Mouse (Mus musculus) left cerebral cortex, postnatal 25 days (tissue): Measurements from ENCODE around the gene Col8a2. TPM values are rescaled to one million over a fixed set of nuclear protein-coding genes. Genes with fewer than 3 reads are reported as not detected.

Experiments
- DNase-seq, 2 experiments: peaks; one replicate each; pipeline ENCODE4 v3.0.0; 2022; ENCODE audit warnings: low spot score in 2 of 2, mixed read lengths in 1 of 2
- intact Hi-C: fragments of 180-260 bp; cut with DNase I; formaldehyde crosslinking; loops from one replicate; pipeline ENCODE4 v1.15.1; 2025
- total RNA-seq, 2 experiments: library from RNA; stranded (reverse); gene quantifications; 2 replicates each; pipeline ENCODE4 v1.2.3; 2021

Col8a2 gene
- total RNA-seq, 2 experiments from 2014 or later: 1.1 to 1.7 TPM

GRCm38 (mm10) chr4:126259063-126259462 is 27.5 kb upstream of the Col8a2 start:
- no peak for DNase-seq
- intact Hi-C loops: loop anchor here (5.0 kb wide), 1 partner anchor 157 kb away; the partner anchor contains the start of gene Stk40

- intact Hi-C loops: loop anchor here (5.0 kb wide), 1 partner anchor 157 kb away; the partner anchor contains the start of gene Stk40
- no peak for DNase-seq
These were observed 27.0 kb upstream of the Col8a2 start for GRCm38 (mm10) chr4:126259523-126260160.

GRCm38 (mm10) chr4:126260520-126261201 is 25.9 kb upstream of the Col8a2 start:
- intact Hi-C loops: no loop called here
- DNase-seq: peak in 1 of 2 experiments; percentile 76

DNA sequence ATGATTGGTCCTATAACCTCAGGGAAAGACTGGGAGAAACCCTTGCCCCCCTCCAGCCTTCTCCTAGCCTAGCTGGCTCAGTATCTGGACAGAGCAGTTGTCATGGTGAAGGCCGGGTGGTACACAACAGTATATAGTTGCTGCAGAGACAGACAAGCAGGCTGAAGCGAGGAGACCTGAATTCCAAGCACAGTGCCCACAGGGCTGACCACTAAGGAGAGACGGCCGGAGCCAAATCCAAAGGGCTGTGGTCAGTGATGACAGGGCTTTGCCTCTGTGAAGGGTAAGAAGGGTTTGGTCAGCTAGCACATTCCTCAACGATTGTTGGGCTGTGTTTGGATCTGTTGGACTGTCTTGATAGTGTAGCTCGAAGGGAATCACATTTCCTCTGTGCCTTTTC is 25.3 kb upstream of the Col8a2 start:
- DNase-seq: no peak
- intact Hi-C loops: no loop called here

- intact Hi-C loops: loop anchor here (1.0 to 2.0 kb wide), 2 partner anchors 34 to 81 kb away; no protein-coding TSS in a partner anchor
These were observed 24.9 kb upstream of the Col8a2 start for GRCm38 (mm10) chr4:126261675-126262074.

DNA sequence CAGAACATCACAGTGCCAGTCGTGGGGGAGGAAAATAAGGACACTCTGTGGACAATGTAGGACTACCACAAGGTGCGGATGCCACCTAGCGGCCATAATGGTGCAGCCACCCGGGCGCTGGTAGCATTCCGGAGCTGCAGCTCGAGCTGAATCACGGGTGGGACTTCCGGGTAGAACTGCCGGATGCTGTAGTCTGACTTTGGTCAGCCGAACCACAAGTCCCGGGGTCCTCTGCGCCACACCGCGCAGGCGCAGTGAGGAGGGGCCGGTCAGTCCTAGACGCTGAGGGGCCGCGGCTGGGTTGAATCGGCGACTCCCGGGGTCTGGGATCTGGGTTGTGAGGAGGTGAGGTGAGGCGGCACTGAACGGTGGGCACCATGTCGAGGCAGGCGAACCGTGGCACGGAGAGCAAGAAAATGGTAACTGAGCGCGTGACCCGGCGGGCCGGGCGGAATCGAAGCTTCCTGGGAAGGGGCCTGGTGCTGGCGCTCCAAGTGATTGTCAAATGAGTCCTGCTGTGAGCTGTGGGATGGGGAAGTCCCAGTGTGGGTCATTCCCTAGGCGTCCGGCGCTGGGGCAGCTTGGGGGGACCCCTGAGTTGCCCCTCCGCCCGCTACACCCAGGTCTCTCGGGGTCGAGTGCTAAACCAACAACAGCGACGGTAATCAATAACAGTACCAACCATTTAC is 24.3 kb upstream of the Col8a2 start, which contains the start of gene Trappc3:
Gene Trappc3, plus strand, starts transcription at position 207 of the 689 bp plus-strand sequence.
- DNase-seq: peak; percentile 100
- intact Hi-C loops: loop anchor here (1.0 to 2.0 kb wide), 2 partner anchors 35 to 81 kb away; no protein-coding TSS in a partner anchor

More at GRCm38 (mm10) chr4:126261675-126262074, 24.9 kb upstream of the Col8a2 start:
- DNase-seq: no peak

DNA sequence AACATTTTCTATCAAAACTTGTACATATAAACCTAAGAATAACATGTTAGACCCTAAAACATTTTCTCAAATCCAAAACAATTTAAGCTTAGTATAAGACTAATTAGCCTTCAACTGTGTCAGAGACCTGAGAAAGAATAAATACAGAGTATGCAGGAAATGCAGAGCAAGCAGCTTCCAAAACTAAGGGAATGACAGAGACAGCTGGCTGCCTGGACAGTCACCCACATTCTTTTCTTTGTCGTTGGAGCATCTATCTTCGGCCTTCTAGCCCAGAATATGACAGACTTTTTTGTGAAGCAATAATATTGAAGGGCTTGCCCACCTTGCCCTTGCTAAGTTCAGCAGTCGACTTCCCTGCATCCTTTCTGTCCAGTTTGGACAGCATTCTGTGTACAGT is 17.3 kb upstream of the Col8a2 start:
- intact Hi-C loops: no loop called here
- DNase-seq: no peak

- intact Hi-C loops: no loop called here
- DNase-seq: peak in 1 of 2 experiments; percentile 51
These were observed 12.8 kb upstream of the Col8a2 start for GRCm38 (mm10) chr4:126273753-126274152.

GRCm38 (mm10) chr4:126275081-126275480 is 11.5 kb upstream of the Col8a2 start:
- intact Hi-C loops: no loop called here
- no peak for DNase-seq

DNA sequence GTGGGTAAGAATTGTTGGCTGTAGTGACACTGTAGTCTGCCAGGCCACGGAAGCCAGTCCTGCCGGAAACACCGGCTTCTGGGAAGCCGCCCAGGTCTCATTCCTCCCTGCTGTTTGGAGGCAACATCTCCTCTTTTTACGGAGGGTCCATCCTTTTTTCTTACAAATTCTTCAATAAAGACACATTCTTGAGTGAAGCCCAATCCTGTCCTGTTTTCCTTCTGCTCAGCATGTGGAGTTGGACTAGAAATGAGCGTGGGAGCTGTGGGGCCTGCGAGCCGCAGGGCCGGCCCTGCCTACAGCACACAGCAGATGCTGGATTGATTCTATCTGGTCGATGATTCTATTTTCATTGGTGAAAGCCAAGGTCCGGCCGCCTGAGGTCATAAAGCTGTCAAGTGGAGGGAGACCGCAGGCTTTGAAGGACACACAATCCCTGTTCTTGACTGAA is 10.9 kb upstream of the Col8a2 start:
- DNase-seq: no peak
- intact Hi-C loops: no loop called here

DNA sequence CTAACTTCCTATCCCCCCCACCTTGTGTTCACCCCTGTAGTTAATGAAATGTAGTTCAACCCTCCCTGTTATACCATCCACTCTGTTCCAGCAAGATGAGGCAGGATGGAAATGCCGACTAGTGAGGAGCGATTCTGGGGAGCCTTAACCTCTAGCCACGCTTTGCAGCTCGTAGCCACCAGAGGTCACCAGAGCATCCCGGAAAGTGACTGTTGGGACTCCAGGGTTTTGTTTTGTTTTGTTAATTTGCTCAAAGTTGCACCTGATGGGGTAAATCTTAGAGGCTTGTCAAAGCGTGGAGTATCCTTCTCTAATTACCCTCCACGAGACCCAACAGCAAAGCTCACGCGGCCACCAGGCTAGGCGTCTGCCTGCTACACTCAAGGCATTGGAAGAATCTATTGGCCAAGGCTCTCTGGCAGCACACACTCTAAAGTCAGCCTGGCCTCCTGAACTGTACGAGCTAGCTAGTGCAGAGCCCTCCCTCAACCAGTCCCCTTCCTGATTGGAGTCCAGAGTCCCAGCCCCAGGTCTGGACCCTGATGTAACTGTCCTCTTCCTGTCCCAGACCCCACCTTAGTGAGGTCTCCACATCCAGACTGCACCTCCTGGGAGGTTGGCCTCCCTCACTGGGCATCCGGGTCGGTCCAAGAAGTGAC is 8.6 kb upstream of the Col8a2 start:
- intact Hi-C loops: loop anchor here (2.0 kb wide), 1 partner anchor 31 kb away; no protein-coding TSS in a partner anchor
- peak in 1 of 2 experiments; percentile 22 for DNase-seq

DNA sequence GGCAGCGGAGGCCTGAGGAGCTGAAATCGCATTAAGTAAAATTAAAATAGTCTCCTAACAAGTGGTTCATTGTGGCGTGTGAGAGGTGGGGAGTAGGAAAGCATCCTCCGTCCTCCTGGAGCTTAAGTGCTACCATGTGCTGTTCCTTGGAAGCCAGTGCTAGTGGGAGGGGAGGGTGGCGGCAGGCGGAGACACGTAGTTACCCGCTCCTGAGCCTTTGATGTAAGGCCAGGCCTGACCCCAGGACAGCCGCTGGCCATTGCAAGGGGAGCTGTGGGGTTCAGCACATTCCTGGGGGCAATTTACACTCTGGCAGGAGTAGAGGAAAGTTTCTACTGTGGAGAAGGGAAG is 8.1 kb upstream of the Col8a2 start:
- DNase-seq: no peak
- intact Hi-C loops: loop anchor here (2.0 kb wide), 1 partner anchor 30 kb away; no protein-coding TSS in a partner anchor

GRCm38 (mm10) chr4:126278961-126279360 is 7.6 kb upstream of the Col8a2 start:
- intact Hi-C loops: loop anchor here (2.0 kb wide), 1 partner anchor 30 kb away; no protein-coding TSS in a partner anchor
- DNase-seq: no peak

GRCm38 (mm10) chr4:126281706-126282105 is 4.9 kb upstream of the Col8a2 start:
- intact Hi-C loops: no loop called here
- no peak for DNase-seq

- DNase-seq: no peak
- intact Hi-C loops: no loop called here
These were observed 3.0 kb upstream of the Col8a2 start for GRCm38 (mm10) chr4:126283582-126283981.

GRCm38 (mm10) chr4:126287302-126287995 is 856 bp downstream of the Col8a2 start:
- intact Hi-C loops: no loop called here
- no peak for DNase-seq

- intact Hi-C loops: no loop called here
- no peak for DNase-seq
These were observed 1.6 kb downstream of the Col8a2 start for GRCm38 (mm10) chr4:126288085-126288666.

- no peak for DNase-seq
- intact Hi-C loops: no loop called here
These were observed 3.7 kb downstream of the Col8a2 start for GRCm38 (mm10) chr4:126290314-126290713.

- no peak for DNase-seq
- intact Hi-C loops: no loop called here
These were observed 4.6 kb downstream of the Col8a2 start for GRCm38 (mm10) chr4:126291196-126291595.
